Mouse (Mus musculus) liver, postnatal 0 days (tissue): ENCODE measurements around the gene Rab11fip4.

Experiments
- CTCF ChIP-seq: sonication (generic); IDR thresholded peaks from 2 replicates; pipeline ENCODE4 v1.5.1; 2016; ENCODE audit warnings: antibody characterized with exemption, low read depth
- EP300 ChIP-seq: IDR thresholded peaks from 2 replicates; pipeline ENCODE4 v1.6.1; 2016; ENCODE audit warnings: antibody characterized with exemption, low read depth, mild to moderate bottlenecking

DNA sequence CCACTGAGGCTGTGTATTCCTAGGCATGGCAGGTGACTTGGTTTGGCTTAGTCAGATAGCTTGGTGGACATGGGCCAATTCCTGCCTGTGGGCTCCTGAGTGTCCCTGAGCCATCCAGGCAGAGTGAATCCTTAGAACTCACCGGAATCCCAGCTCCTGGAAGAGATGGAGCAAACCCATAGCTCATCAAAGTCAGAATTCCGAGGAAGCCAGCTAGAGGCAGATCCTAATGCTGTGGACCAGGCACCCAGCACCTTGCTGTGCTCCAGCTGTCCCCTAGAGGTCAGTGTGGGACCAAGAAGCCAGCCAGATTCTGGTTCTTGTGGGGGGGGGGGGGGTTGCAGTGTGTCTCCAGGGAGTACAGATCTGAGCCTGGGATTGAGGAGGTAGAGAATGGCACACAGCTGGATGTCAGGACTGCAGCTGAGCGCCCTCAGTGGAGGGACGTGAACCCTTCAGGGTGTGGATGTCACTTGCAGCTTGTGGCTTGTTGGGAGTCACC, 33.8 kb downstream of the Rab11fip4 start:
- peak; percentile 85 for TF ChIP-seq CTCF
- TF ChIP-seq EP300, result no peak
